Mouse (Mus musculus): ENCODE data around the gene Trpm3.
A peak's percentile ranks its signal among the peaks of the same experiment; 100 is the strongest.

DNA sequence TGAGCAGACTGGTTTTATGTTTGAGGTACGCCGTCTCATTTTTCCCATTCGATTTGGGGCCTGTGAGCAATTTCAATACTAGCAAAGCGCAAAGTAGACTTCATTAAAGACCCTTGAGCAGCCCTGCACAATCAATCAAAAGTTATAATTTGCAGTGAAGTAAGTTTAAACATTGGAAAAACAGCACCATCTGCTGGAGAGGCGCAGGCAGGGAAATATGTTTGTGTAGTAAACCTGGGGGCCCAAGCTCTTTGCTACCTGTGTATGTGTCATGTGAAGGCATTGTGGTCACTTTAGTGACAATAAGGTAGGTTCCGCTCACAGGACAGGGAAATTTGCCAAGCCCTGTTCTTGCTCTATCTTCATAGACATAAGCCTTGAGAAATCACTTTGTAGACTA is 492.5 kb downstream of the Trpm3 start:
- TF ChIP-seq CTCF (IDR thresholded peaks at IDR 0.05; ENCODE audit: borderline replicate concordance, insufficient read depth, low read depth, low read length) (peak; percentile 40; the same call in 1 of the 2 replicates), POLR2A (IDR thresholded peaks at IDR 0.05; ENCODE audit: borderline replicate concordance, insufficient read depth, low read length) (no peak)

Data from cerebellum, adult 2 months (tissue).